Mouse (Mus musculus): ENCODE measurements around the gene Kdsr. TPM values are rescaled to one million over a fixed set of nuclear protein-coding genes. Genes with fewer than 3 reads are reported as not detected.
A peak's percentile ranks its signal among the peaks of the same experiment; 100 is the strongest.

Gene Kdsr
- total RNA-seq, 2 experiments from 2014 or later: 8.4 to 8.6 TPM

GRCm38 (mm10) chr1:106703183-106703582 lies 56.3 kb downstream of the Kdsr start:
- no peak for DNase-seq
- intact Hi-C loops (cut with DNase I): no loop called here

DNA sequence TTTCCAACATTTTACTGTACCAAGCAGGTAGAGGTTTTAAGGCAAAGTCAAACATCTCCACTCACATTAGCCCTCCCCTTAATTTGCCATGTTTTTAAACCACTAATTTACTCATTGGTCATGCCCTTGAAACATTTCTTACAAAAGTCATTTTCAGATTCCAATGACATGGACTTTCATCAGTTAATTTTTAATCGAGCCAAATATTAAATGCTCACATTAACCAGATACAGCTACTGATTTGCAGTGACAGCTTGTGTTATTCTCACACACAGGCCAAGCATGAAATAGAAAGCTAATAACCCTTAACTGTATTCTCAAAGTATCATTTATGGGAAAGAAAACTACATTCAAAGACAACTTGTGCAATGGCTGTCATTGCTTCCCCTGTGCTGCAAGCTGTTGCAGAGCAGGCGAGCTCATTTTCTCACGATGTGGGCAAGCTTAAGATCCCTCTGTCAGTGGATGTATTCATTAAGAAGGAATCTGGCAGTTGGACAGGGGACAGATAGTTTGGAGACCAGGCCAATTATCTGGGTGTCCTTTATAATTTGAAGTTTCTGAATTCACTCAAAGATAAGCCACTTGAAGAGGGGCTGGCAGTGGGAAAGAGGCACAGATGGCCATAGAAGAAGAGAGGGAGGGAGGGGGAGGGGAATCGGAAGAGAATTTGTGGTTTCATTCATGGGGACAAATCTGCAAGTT lies 56.9 kb downstream of the Kdsr start:
- DNase-seq: no peak
- intact Hi-C loops (cut with DNase I): no loop called here

- intact Hi-C loops (cut with DNase I): no loop called here
- DNase-seq: no peak
Observed at GRCm38 (mm10) chr1:106700520-106701114, 58.9 kb downstream of the Kdsr start.

DNA sequence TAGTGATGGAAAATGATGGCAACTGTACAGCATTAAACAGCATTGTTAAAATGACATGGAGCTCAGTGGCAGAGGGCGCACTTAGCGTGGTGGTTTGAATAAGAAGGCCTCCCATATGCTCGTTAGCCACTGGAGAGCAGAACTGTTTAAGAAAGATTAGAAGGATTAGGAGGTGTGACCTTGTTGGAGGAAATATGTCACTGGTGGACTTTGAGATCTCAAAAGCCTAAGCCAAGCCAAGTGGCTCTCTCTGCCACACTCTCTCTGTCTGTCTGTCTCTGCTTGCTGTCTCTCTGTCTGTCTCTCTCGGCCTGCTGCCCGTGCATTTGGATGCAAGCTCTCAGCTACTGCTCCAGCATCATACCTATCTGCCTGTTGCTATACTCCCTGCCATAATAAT lies 63.1 kb downstream of the Kdsr start:
- intact Hi-C loops (cut with DNase I): no loop called here
- DNase-seq: no peak

DNA sequence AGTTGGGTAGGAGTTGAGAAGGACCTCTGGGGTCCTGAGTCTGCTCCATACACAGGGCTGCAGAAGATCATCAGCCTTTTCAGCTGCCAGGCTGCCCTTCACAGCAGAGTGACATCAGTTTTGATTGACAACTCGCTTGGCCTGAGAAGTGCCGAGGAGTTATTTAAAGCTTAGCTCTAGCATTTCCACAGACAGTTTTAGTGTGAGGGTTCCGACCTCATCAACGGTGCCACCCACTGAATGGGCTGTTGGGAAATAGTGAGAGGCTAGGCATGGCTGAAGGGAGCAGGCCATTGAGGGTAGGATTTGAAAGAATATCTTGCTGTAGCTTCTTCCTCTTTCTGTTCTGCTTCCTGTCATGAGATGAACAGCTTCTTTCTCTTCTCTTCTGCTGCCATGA lies 63.9 kb downstream of the Kdsr start:
- peak in 1 of 2 experiments; percentile 12 for DNase-seq
- intact Hi-C loops (cut with DNase I): no loop called here

- intact Hi-C loops (cut with DNase I): no loop called here
- no peak for DNase-seq
Observed at GRCm38 (mm10) chr1:106694316-106694715, 65.2 kb downstream of the Kdsr start.

- intact Hi-C loops (cut with DNase I): no loop called here
- DNase-seq: no peak
Observed at GRCm38 (mm10) chr1:106692599-106692998, 66.9 kb downstream of the Kdsr start.

DNA sequence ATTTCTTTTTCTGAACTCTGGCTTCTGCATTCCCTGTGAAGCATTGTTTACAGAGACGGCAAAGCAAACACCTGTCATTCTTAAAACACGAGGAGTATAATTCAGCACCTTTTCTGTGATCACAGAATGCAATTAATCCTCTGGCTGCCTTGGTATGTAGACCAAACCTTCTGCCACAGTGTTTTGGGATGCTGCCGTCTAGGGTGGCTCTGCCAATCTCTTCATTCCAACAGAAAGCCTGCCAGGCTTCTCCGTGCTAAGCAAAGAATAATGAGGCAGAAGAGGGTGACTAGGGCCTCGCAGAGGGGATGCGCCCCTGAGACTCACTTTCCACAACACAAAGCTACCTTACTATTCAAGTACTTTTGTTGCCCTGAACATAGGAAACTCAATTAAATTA lies 68.6 kb downstream of the Kdsr start:
- intact Hi-C loops (cut with DNase I): no loop called here

DNA sequence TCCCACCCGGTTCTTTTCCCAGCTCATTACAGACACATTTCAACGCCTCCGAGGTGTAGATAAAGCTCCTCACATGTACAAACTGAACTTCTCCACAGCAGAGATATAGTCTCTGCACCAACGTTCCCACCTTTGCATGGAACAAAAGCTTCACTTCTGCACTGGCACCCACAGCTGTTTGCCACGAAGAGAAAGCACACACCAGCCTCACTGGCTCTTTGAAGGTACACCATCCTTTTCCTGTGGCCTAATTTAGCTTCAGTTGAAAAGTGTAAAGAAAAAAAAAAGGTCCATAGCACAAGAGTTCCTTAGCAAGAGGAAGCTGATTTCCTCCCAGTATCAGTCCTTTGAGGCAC lies 71.4 kb downstream of the Kdsr start:
- intact Hi-C loops (cut with DNase I): no loop called here
- no peak for DNase-seq

More for the DNA sequence above, 68.6 kb downstream of the Kdsr start:
- DNase-seq: no peak

DNA sequence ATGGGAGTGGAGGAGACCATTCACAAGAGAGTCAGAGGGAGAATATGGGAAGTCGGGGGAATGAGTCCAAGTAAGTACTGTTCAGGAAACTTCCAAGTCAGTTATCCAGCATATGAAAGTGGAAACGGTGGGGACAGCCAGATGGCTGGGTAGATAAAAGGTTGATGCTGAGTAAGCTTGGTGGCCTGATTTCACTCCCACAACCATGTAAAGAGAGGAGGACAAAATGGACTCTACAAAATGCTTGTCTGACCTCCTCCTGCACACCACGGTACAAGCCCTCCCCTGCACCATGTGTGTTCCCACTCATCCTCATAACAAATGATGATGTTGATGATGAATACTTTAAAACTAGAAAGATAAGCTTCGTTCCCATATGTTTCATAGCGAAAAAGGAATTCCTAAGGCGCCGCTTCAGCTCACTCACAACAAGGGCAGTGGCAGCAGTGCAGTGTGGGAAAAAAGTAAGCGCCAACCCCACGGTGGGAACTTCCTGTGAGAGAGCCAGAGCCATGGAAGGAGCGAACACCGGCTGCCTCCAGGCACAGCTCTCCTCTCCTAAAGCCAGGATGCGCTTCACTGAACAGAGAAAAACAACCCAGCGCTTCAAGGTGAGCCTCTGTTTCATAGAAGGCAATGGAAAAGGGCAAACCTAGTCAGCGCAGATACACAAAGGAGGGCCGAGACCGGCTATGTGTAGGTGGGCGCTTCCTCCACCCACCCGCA lies 71.9 kb downstream of the Kdsr start:
- intact Hi-C loops (cut with DNase I): no loop called here
- DNase-seq: peak in 1 of 2 experiments; percentile 15

GRCm38 (mm10) chr1:106685702-106686101 lies 73.8 kb downstream of the Kdsr start:
- no peak for DNase-seq
- intact Hi-C loops (cut with DNase I): no loop called here

- DNase-seq: no peak
- intact Hi-C loops (cut with DNase I): no loop called here
Observed at GRCm38 (mm10) chr1:106684546-106684945, 75.0 kb downstream of the Kdsr start.

GRCm38 (mm10) chr1:106682829-106683228 lies 76.7 kb downstream of the Kdsr start:
- DNase-seq: no peak
- intact Hi-C loops (cut with DNase I): no loop called here

DNA sequence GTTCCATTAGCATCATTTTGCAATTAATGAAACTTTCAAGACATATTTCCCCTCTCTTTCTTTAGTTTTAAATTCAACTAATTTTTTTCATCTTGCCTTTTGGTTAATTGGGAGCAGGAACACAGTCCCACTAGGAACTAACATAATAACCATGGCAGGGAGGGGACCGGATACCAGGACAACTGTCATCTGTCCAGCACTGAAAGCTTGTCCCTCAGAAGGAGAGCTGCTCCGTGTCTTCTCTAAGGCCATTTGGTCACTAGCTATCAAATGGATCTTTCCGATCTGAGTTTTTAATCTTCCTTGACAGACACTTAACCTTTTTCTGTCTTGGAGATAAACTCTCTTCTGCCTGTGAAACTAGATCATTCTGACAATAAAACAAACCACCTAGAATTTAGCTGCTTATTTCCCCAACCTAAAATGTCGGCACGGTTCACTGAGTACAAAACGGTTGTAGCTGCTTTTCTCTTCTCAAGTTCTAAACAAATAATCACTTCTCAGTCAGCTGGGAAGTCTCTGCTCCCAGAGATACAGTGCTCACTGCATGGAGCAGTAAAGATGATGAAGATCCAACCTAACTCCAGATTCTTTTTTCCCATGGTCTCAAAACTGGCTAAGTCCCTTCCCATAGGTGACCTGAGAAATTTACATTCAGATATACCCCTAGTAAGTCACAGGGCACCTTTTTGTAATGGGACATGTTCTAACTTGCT lies 79.6 kb downstream of the Kdsr start:
- no peak for DNase-seq
- intact Hi-C loops (cut with DNase I): no loop called here

- DNase-seq: no peak
- intact Hi-C loops (cut with DNase I): no loop called here
Observed at GRCm38 (mm10) chr1:106678060-106678478, 81.5 kb downstream of the Kdsr start.

Other genes with a start within 250 kb of the Kdsr start
- 1 to 10 TPM; 3.7 to 5.1 TPM for gene Bcl2, start 45.5 kb downstream of the Kdsr start, total RNA-seq (2021)
- 10 to 100 TPM; 31.3 to 33.8 TPM for gene Vps4b, start 37.0 kb upstream of the Kdsr start, total RNA-seq (2021)
- gene Serpinb5, start 101.4 kb upstream of the Kdsr start, total RNA-seq (2021): not detected
- not detected for gene Serpinb12, start 174.7 kb upstream of the Kdsr start, total RNA-seq (2021)
- not detected for gene Serpinb13, start 221.3 kb upstream of the Kdsr start, total RNA-seq (2021)

Data from heart, postnatal 36 days (tissue).